Mouse (Mus musculus) lung, postnatal 0 days (tissue): ENCODE results near the gene Nr1d2.

Experiments used
- CTCF ChIP-seq: IDR thresholded peaks from 2 replicates; pipeline ENCODE4 v1.5.1; 2016; ENCODE audit warnings: antibody characterized with exemption, mild to moderate bottlenecking
- EP300 ChIP-seq: IDR thresholded peaks from 2 replicates; pipeline ENCODE4 v1.6.1; 2016; ENCODE audit warnings: antibody characterized with exemption, mild to moderate bottlenecking, control low read depth

DNA sequence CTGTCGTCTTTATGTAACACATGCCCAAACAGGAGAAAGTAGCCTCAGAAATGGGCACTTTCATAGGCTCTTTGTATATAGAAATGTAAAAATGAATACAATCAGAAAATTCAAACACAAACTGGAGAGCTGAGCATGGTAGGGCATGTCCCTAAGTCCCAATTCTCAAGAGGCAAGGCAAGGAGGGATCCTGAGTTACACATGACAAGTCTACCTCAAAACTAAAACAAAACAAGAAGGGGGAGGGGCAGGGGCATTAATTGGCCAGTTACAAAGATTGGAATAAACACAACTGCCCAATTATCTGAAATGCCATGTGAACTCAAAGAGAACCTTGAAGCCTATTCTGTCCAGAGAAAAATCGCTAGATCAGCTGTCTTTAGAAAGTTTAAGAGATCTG is 5.9 kb downstream of the Nr1d2 start:
- TF ChIP-seq CTCF = no peak
- no peak for TF ChIP-seq EP300
